Mouse (Mus musculus): ENCODE measurements at regions not wholly inside any gene's neighbourhood (a gene's known extent, or its start where the extent isn't known, plus 50 kb on each side); places are given as distances from the start of the nearest gene placed in this dataset.
A peak's percentile ranks its signal among the peaks of the same experiment; 100 is the strongest.

GRCm38 (mm10) chr11:19342803-19343202, 324.0 kb upstream of the Meis1 start:
- no peak for TF ChIP-seq CTCF (IDR thresholded peaks at IDR 0.05; ENCODE audit: low read depth)
- Histone ChIP-seq H3K4me2 (ENCODE audit: low read depth) (no peak overlapping the region), H3K36me3 (ENCODE audit: insufficient read depth) (no peaks in the 10 kb centered on the region), H3K9ac (no peak overlapping the region), H3K4me3 (ENCODE audit: low read depth, low read length) (no peak overlapping the region), H3K4me1 (ENCODE audit: insufficient read depth) (no peaks in the 10 kb centered on the region), H3K9me3 (ENCODE audit: low read length) (no peaks in the 10 kb centered on the region), H3K27me3 (ENCODE audit: insufficient read depth, low read length) (peaks cover under 1% of the 10 kb centered on the region; the same call in 1 of the 2 replicates), H3K27ac (ENCODE audit: low read depth, low read length) (no peak overlapping the region)
- WGBS: 87% methylated on average over 4 of the region's 4 CpGs
- DNase-seq: no peak
- ATAC-seq: no peak

GRCm38 (mm10) chr11:19346276-19346826, 327.6 kb upstream of the Meis1 start:
- H3K9me3 ChIP-seq (ENCODE audit: low read length): no peaks in the 10 kb centered on the region
- no peak overlapping the region for H3K27ac ChIP-seq (ENCODE audit: low read depth, low read length)
- H3K36me3 ChIP-seq (ENCODE audit: insufficient read depth): no peaks in the 10 kb centered on the region
- no peak overlapping the region for H3K4me2 ChIP-seq (ENCODE audit: low read depth)
- no peak overlapping the region for H3K4me3 ChIP-seq (ENCODE audit: low read depth, low read length)
- 90% methylated on average over 3 of the region's 3 CpGs for WGBS
- H3K4me1 ChIP-seq (ENCODE audit: insufficient read depth): no peaks in the 10 kb centered on the region
- no peak overlapping the region for H3K9ac ChIP-seq
- DNase-seq (no peak), ATAC-seq (no peak)
- H3K27me3 ChIP-seq (ENCODE audit: insufficient read depth, low read length): 0 out of 2 replicates have a peak, but pooled peaks cover 7% of the 10 kb centered on the region
- TF ChIP-seq CTCF (IDR thresholded peaks at IDR 0.05; ENCODE audit: low read depth): no peak

DNA sequence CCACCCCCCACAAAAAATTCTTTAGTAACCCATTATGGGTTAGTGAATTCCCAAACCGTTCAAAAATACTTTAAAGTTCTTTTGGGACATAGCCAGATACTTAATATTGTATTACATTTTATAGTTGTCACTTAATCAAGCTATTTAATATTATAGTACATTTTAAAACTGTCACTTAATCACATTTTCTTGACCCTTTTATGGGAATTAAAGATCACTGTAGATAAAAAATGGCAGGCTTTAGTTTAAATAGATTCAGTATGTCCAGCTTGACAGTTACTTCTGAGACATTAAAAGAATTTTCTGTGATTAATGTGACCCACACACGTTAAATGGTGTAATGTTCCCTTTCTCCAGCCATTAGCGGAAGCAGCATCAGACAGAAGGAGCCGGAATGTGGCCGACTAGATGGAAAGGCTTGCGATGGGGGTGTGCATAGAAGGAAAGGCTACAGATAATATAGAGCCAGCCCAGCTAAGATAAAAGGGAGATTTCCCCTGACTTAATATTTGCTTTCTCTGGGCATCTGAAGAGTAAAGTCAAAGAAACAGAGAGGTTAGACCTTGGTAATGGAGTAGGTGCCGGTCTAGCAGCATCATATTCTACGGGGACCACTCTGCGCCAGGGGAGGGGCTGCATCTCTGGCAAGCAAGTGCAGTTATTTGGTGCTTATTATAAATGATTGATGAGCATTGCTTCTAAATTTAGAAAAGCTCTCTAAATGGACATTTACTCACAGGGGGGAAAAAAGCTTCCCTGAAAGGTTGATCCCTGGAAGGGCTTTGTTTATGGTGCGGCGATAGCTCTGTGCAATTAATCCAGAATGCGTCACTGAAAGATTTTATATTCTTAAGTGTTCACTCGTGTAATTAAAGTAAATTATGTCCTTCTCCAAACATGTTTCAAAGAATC, 331.8 kb upstream of the Meis1 start:
- 24% methylated on average over 13 of the region's 13 CpGs for WGBS
- TF ChIP-seq CTCF (IDR thresholded peaks at IDR 0.05; ENCODE audit: low read depth): no peak
- Histone ChIP-seq H3K9me3 (ENCODE audit: low read length) (no peaks in the 10 kb centered on the region), H3K4me3 (ENCODE audit: low read depth, low read length) (peak overlapping the region; percentile 28), H3K36me3 (ENCODE audit: insufficient read depth) (no peaks in the 10 kb centered on the region), H3K27ac (ENCODE audit: low read depth, low read length) (no peak overlapping the region), H3K4me1 (ENCODE audit: insufficient read depth) (no peaks in the 10 kb centered on the region), H3K9ac (peak overlapping the region; percentile 34), H3K4me2 (ENCODE audit: low read depth) (peak overlapping the region; percentile 50), H3K27me3 (ENCODE audit: insufficient read depth, low read length) (0 out of 2 replicates have a peak, but pooled peaks cover 14% of the 10 kb centered on the region)
- DNase-seq: peak; percentile 41
- peak; percentile 48; the same call in 1 of the 2 replicates for ATAC-seq

- H3K27ac ChIP-seq (ENCODE audit: low read depth, low read length): no peak overlapping the region
- H3K27me3 ChIP-seq (ENCODE audit: insufficient read depth, low read length): peaks cover 14% of the 10 kb centered on the region; the same call in 1 of the 2 replicates
- H3K9ac ChIP-seq: peak overlapping the region; percentile 34; the same call in 1 of the 2 replicates
- H3K4me1 ChIP-seq (ENCODE audit: insufficient read depth): no peaks in the 10 kb centered on the region
- TF ChIP-seq CTCF (IDR thresholded peaks at IDR 0.05; ENCODE audit: low read depth): no peak
- peak overlapping the region; percentile 28 for H3K4me3 ChIP-seq (ENCODE audit: low read depth, low read length)
- DNase-seq (peak; percentile 29), ATAC-seq (peak; percentile 50)
- H3K9me3 ChIP-seq (ENCODE audit: low read length): no peaks in the 10 kb centered on the region
- 11% methylated on average over 7 of the region's 7 CpGs for WGBS
- no peaks in the 10 kb centered on the region for H3K36me3 ChIP-seq (ENCODE audit: insufficient read depth)
- H3K4me2 ChIP-seq (ENCODE audit: low read depth): peak overlapping the region; percentile 50
Observed at GRCm38 (mm10) chr11:19351243-19351787, 332.5 kb upstream of the Meis1 start.

DNA sequence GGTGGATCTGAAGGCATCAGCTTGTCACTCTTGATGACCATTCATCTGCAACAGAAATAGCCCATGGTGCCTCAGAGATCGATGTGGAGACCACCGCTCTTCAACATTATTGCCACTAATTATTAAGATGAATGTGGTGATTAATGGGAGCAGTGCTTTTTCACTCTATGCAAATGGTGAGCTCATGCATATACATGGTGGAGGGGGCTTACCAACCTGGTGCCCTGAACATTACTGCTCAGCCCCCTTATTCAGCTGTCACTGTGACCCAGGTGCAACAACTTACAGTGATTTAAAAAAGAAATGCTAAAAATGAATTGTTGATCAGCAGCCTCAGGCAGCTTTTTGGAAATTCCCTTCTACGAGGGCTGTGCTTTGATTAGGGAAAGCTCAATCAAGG, 334.9 kb upstream of the Meis1 start:
- TF ChIP-seq CTCF (IDR thresholded peaks at IDR 0.05; ENCODE audit: low read depth): no peak
- Histone ChIP-seq H3K4me1 (ENCODE audit: insufficient read depth) (no peaks in the 10 kb centered on the region), H3K4me3 (ENCODE audit: low read depth, low read length) (no peak overlapping the region), H3K9me3 (ENCODE audit: low read length) (no peaks in the 10 kb centered on the region), H3K36me3 (ENCODE audit: insufficient read depth) (no peaks in the 10 kb centered on the region), H3K4me2 (ENCODE audit: low read depth) (no peak overlapping the region), H3K27me3 (ENCODE audit: insufficient read depth, low read length) (peaks cover 11% of the 10 kb centered on the region; the same call in 1 of the 2 replicates), H3K27ac (ENCODE audit: low read depth, low read length) (no peak overlapping the region), H3K9ac (no peak overlapping the region)
- DNase-seq (no peak), ATAC-seq (0 out of 2 replicates have a peak, but pooled peaks have one; percentile 42)
- 43% methylated on average over 3 of the region's 3 CpGs for WGBS

GRCm38 (mm10) chr11:19355179-19355578, 336.4 kb upstream of the Meis1 start:
- Histone ChIP-seq H3K36me3 (ENCODE audit: insufficient read depth) (no peaks in the 10 kb centered on the region), H3K27me3 (ENCODE audit: insufficient read depth, low read length) (peaks cover 11% of the 10 kb centered on the region; the same call in 1 of the 2 replicates), H3K4me2 (ENCODE audit: low read depth) (no peak overlapping the region), H3K4me3 (ENCODE audit: low read depth, low read length) (no peak overlapping the region), H3K4me1 (ENCODE audit: insufficient read depth) (no peaks in the 10 kb centered on the region), H3K9ac (no peak overlapping the region), H3K9me3 (ENCODE audit: low read length) (no peaks in the 10 kb centered on the region), H3K27ac (ENCODE audit: low read depth, low read length) (no peak overlapping the region)
- ATAC-seq (no peak), DNase-seq (no peak)
- no peak for TF ChIP-seq CTCF (IDR thresholded peaks at IDR 0.05; ENCODE audit: low read depth)
- 75% methylated on average over 2 of the region's 2 CpGs for WGBS
